Mouse (Mus musculus): ENCODE data around the gene Svs5. TPM values are rescaled to one million over a fixed set of nuclear protein-coding genes. Genes with fewer than 3 reads are reported as not detected.
"Not testable (repeated sequence)": the region's sequence is repeated elsewhere in the genome, so short reads cannot be mapped to it uniquely, and the experiment has no call there.

Svs5 gene
- polyA plus RNA-seq, 1 experiment from 2014 or later: not detected

GRCm38 (mm10) chr2:164347697-164348096, 15.2 kb downstream of the Svs5 start:
- not testable (repeated sequence) for H3K36me3 ChIP-seq (ENCODE audit: control insufficient read depth, insufficient read depth); H3K4me2 ChIP-seq (replicated peaks; ENCODE audit: low read depth); H3K9me3 ChIP-seq (ENCODE audit: control insufficient read depth); H3K4me3 ChIP-seq (ENCODE audit: low read depth, low read length); ATAC-seq; H3K27ac ChIP-seq (ENCODE audit: low read depth, low read length); H3K4me1 ChIP-seq (replicated peaks; ENCODE audit: control insufficient read depth, insufficient read depth, low read length); H3K27me3 ChIP-seq (replicated peaks; ENCODE audit: control insufficient read depth, insufficient read depth, low read length); H3K9ac ChIP-seq (ENCODE audit: low read depth, low read length)
- peak; percentile 37 for TF ChIP-seq CTCF (IDR thresholded peaks at IDR 0.05; ENCODE audit: low read depth)

GRCm38 (mm10) chr2:164348980-164349379, 16.4 kb downstream of the Svs5 start:
- TF ChIP-seq CTCF (IDR thresholded peaks at IDR 0.05; ENCODE audit: low read depth): peak; percentile 67
- Histone ChIP-seq H3K9ac (ENCODE audit: low read depth, low read length) (no peak overlapping the region), H3K4me2 (replicated peaks; ENCODE audit: low read depth) (no peak overlapping the region), H3K4me1 (replicated peaks; ENCODE audit: control insufficient read depth, insufficient read depth, low read length) (no peaks in the 10 kb centered on the region), H3K36me3 (ENCODE audit: control insufficient read depth, insufficient read depth) (no peaks in the 10 kb centered on the region), H3K27ac (ENCODE audit: low read depth, low read length) (no peak overlapping the region), H3K4me3 (ENCODE audit: low read depth, low read length) (no peak overlapping the region), H3K9me3 (ENCODE audit: control insufficient read depth) (no peaks in the 10 kb centered on the region), H3K27me3 (replicated peaks; ENCODE audit: control insufficient read depth, insufficient read depth, low read length) (0 out of 2 replicates have a peak, but pooled peaks cover 6% of the 10 kb centered on the region)
- ATAC-seq: no peak
- 90% methylated on average over 3 of the region's 3 CpGs for WGBS

GRCm38 (mm10) chr2:164352697-164353096, 20.2 kb downstream of the Svs5 start:
- ATAC-seq: no peak
- 81% methylated on average over 3 of the region's 3 CpGs for WGBS
- Histone ChIP-seq H3K9me3 (ENCODE audit: control insufficient read depth) (no peaks in the 10 kb centered on the region), H3K27me3 (replicated peaks; ENCODE audit: control insufficient read depth, insufficient read depth, low read length) (0 out of 2 replicates have a peak, but pooled peaks cover 6% of the 10 kb centered on the region), H3K27ac (ENCODE audit: low read depth, low read length) (no peak overlapping the region), H3K36me3 (ENCODE audit: control insufficient read depth, insufficient read depth) (no peaks in the 10 kb centered on the region), H3K4me1 (replicated peaks; ENCODE audit: control insufficient read depth, insufficient read depth, low read length) (no peaks in the 10 kb centered on the region), H3K4me3 (ENCODE audit: low read depth, low read length) (no peak overlapping the region), H3K9ac (ENCODE audit: low read depth, low read length) (no peak overlapping the region), H3K4me2 (replicated peaks; ENCODE audit: low read depth) (no peak overlapping the region)
- no peak for TF ChIP-seq CTCF (IDR thresholded peaks at IDR 0.05; ENCODE audit: low read depth)

- TF ChIP-seq CTCF (IDR thresholded peaks at IDR 0.05; ENCODE audit: low read depth): no peak
- H3K4me1 ChIP-seq (replicated peaks; ENCODE audit: control insufficient read depth, insufficient read depth, low read length): no peaks in the 10 kb centered on the region
- H3K9ac ChIP-seq (ENCODE audit: low read depth, low read length): no peak overlapping the region
- no peak overlapping the region for H3K4me2 ChIP-seq (replicated peaks; ENCODE audit: low read depth)
- no peaks in the 10 kb centered on the region for H3K36me3 ChIP-seq (ENCODE audit: control insufficient read depth, insufficient read depth)
- H3K27ac ChIP-seq (ENCODE audit: low read depth, low read length): no peak overlapping the region
- H3K4me3 ChIP-seq (ENCODE audit: low read depth, low read length): no peak overlapping the region
- 0 out of 2 replicates have a peak, but pooled peaks cover 6% of the 10 kb centered on the region for H3K27me3 ChIP-seq (replicated peaks; ENCODE audit: control insufficient read depth, insufficient read depth, low read length)
- H3K9me3 ChIP-seq (ENCODE audit: control insufficient read depth): no peaks in the 10 kb centered on the region
- 77% methylated on average over 11 of the region's 11 CpGs for WGBS
- ATAC-seq: no peak
Observed at GRCm38 (mm10) chr2:164353356-164353755, 20.8 kb downstream of the Svs5 start.

GRCm38 (mm10) chr2:164356177-164356967, 23.8 kb downstream of the Svs5 start:
- TF ChIP-seq CTCF (IDR thresholded peaks at IDR 0.05; ENCODE audit: low read depth): no peak
- H3K27ac ChIP-seq (ENCODE audit: low read depth, low read length): no peak overlapping the region
- 65% methylated on average over 11 of the region's 11 CpGs for WGBS
- H3K4me3 ChIP-seq (ENCODE audit: low read depth, low read length): no peak overlapping the region
- H3K9ac ChIP-seq (ENCODE audit: low read depth, low read length): no peak overlapping the region
- no peaks in the 10 kb centered on the region for H3K9me3 ChIP-seq (ENCODE audit: control insufficient read depth)
- H3K4me1 ChIP-seq (replicated peaks; ENCODE audit: control insufficient read depth, insufficient read depth, low read length): no peaks in the 10 kb centered on the region
- no peaks in the 10 kb centered on the region for H3K36me3 ChIP-seq (ENCODE audit: control insufficient read depth, insufficient read depth)
- 0 out of 2 replicates have a peak, but pooled peaks cover 2% of the 10 kb centered on the region for H3K27me3 ChIP-seq (replicated peaks; ENCODE audit: control insufficient read depth, insufficient read depth, low read length)
- H3K4me2 ChIP-seq (replicated peaks; ENCODE audit: low read depth): no peak overlapping the region
- ATAC-seq: no peak

GRCm38 (mm10) chr2:164358373-164358772, 25.8 kb downstream of the Svs5 start:
- Histone ChIP-seq H3K27ac (ENCODE audit: low read depth, low read length) (no peak overlapping the region), H3K36me3 (ENCODE audit: control insufficient read depth, insufficient read depth) (no peaks in the 10 kb centered on the region), H3K4me1 (replicated peaks; ENCODE audit: control insufficient read depth, insufficient read depth, low read length) (no peaks in the 10 kb centered on the region), H3K27me3 (replicated peaks; ENCODE audit: control insufficient read depth, insufficient read depth, low read length) (no peaks in the 10 kb centered on the region), H3K4me3 (ENCODE audit: low read depth, low read length) (no peak overlapping the region), H3K9ac (ENCODE audit: low read depth, low read length) (no peak overlapping the region), H3K9me3 (ENCODE audit: control insufficient read depth) (no peaks in the 10 kb centered on the region), H3K4me2 (replicated peaks; ENCODE audit: low read depth) (no peak overlapping the region)
- 84% methylated on average over 3 of the region's 3 CpGs for WGBS
- peak; percentile 46 for TF ChIP-seq CTCF (IDR thresholded peaks at IDR 0.05; ENCODE audit: low read depth)
- ATAC-seq: no peak

All from intestine, postnatal 0 days (tissue).